Mouse (Mus musculus) midbrain, embryonic 14.5 days (tissue): Measurements from ENCODE around the gene Lrrc75a. TPM values are rescaled to one million over a fixed set of nuclear protein-coding genes. Genes with fewer than 3 reads are reported as not detected.

Experiments used
- ATAC-seq: fragments of 200-750 bp; cut with Nextera tagmentation; 2 replicates; pipeline ENCODE4 v1.8.0; 2017; ENCODE audit warnings: moderate number of reproducible peaks, moderate library complexity; ENCODE audit not compliant: low FRiP score, low TSS enrichment
- DNase-seq: peaks from one replicate; pipeline ENCODE4 v3.0.0-alpha.2; 2015
- H3K27ac ChIP-seq: fragments of 300-500 bp; sonication (generic); replicated peaks from 2 replicates; pipeline ENCODE4 v1.5.1; 2014; ENCODE audit warnings: mild to moderate bottlenecking, low read depth, low read length, moderate library complexity
- H3K27me3 ChIP-seq: fragments of 300-500 bp; sonication (generic); 2 replicates; pipeline ENCODE4 v1.6.1; 2014; ENCODE audit warnings: low read length, control low read depth, mixed read lengths; ENCODE audit not compliant: control insufficient read depth, insufficient read depth
- H3K36me3 ChIP-seq: fragments of 300-500 bp; sonication (generic); 2 replicates; pipeline ENCODE4 v1.6.1; 2014; ENCODE audit warnings: low read length, control low read depth; ENCODE audit not compliant: control insufficient read depth, insufficient read depth
- H3K4me1 ChIP-seq: fragments of 300-500 bp; sonication (generic); 2 replicates; pipeline ENCODE4 v1.6.1; 2014; ENCODE audit warnings: mild to moderate bottlenecking, antibody characterized with exemption, low read length, control low read depth; ENCODE audit not compliant: control insufficient read depth, insufficient read depth
- H3K4me2 ChIP-seq: fragments of 300-500 bp; sonication (generic); 2 replicates; pipeline ENCODE4 v1.6.1; 2014; ENCODE audit warnings: mild to moderate bottlenecking, low read length, moderate library complexity
- H3K4me3 ChIP-seq: fragments of 300-500 bp; sonication (generic); replicated peaks from 2 replicates; pipeline ENCODE4 v1.5.1; 2014; ENCODE audit warnings: low read depth, low read length
- H3K9ac ChIP-seq: fragments of 300-500 bp; sonication (generic); replicated peaks from 2 replicates; pipeline ENCODE4 v1.6.1; 2014; ENCODE audit warnings: mild to moderate bottlenecking, low read length, moderate library complexity
- H3K9me3 ChIP-seq: fragments of 300-500 bp; sonication (generic); 2 replicates; pipeline ENCODE4 v1.6.1; 2016; ENCODE audit warnings: low read length, control low read depth, mixed read lengths; ENCODE audit not compliant: control insufficient read depth
- WGBS: fragments of 180-500 bp; shearing (Covaris S2); extraction: QIAGEN DNeasy Blood & Tissue Kit; methylation state at CpG from one replicate; pipeline ENCODE4 v1.1.7; 2014; 5-methylcytosine and 5-hydroxymethylcytosine counted together
- polyA plus RNA-seq: library from polyadenylated mRNA; unstranded; fragments of >200 nt; fragmentation: Nextera tagmentation; extraction: Ambion mirVana; gene quantifications from 2 replicates; pipeline ENCODE4 v1.2.1, GENCODE M21; 2014

Lrrc75a gene
- polyA plus RNA-seq = 11.1 and 13.1 TPM in 2 replicates

GRCm38 (mm10) chr11:62647661-62648590 is at the start of gene Lrrc75a:
Gene Lrrc75a, minus strand, starts transcription at chr11:62648523.
- under 1% methylated on average over 35 of the region's 86 CpGs for WGBS
- no peaks in the 10 kb centered on the region for H3K9me3 ChIP-seq
- peak within 1 kb of the TSS; percentile 77 for H3K4me3 ChIP-seq
- H3K27me3 ChIP-seq = no peaks in the 10 kb centered on the region
- H3K27ac ChIP-seq = peak within 1 kb of the TSS; percentile 63
- peak; percentile 75 for ATAC-seq
- H3K9ac ChIP-seq = peak within 1 kb of the TSS; percentile 85
- H3K4me2 ChIP-seq = peak within 1 kb of the TSS; percentile 96
- H3K36me3 ChIP-seq = no peaks in the 10 kb centered on the region
- peak; percentile 71 for DNase-seq
- H3K4me1 ChIP-seq = peaks cover 38% of the 10 kb centered on the region

GRCm38 (mm10) chr11:62695126-62695525 is 46.8 kb upstream of the Lrrc75a start:
- Histone ChIP-seq H3K27ac (no peak overlapping the region), H3K4me2 (no peak overlapping the region), H3K9me3 (no peaks in the 10 kb centered on the region), H3K27me3 (no peaks in the 10 kb centered on the region), H3K36me3 (no peaks in the 10 kb centered on the region), H3K9ac (no peak overlapping the region), H3K4me1 (no peaks in the 10 kb centered on the region), H3K4me3 (no peak overlapping the region)
- no peak for ATAC-seq
- 93% methylated on average over 8 of the region's 8 CpGs for WGBS
- no peak for DNase-seq

GRCm38 (mm10) chr11:62693299-62694184 is 45.2 kb upstream of the Lrrc75a start:
- H3K9ac ChIP-seq = no peak overlapping the region
- 24% methylated on average over 9 of the region's 11 CpGs for WGBS
- no peaks in the 10 kb centered on the region for H3K9me3 ChIP-seq
- ATAC-seq (no peak), DNase-seq (peak; percentile 93)
- no peaks in the 10 kb centered on the region for H3K27me3 ChIP-seq
- 0 out of 2 replicates have a peak overlapping the region, but pooled peaks have one; percentile 32 for H3K27ac ChIP-seq
- no peak overlapping the region for H3K4me2 ChIP-seq
- no peaks in the 10 kb centered on the region for H3K4me1 ChIP-seq
- no peak overlapping the region for H3K4me3 ChIP-seq
- H3K36me3 ChIP-seq = no peaks in the 10 kb centered on the region

- 90% methylated on average over 3 of the region's 3 CpGs for WGBS
- H3K9ac ChIP-seq = no peak overlapping the region
- H3K9me3 ChIP-seq = no peaks in the 10 kb centered on the region
- H3K36me3 ChIP-seq = no peaks in the 10 kb centered on the region
- no peaks in the 10 kb centered on the region for H3K27me3 ChIP-seq
- no peak for DNase-seq
- ATAC-seq = no peak
- no peak overlapping the region for H3K4me3 ChIP-seq
- no peaks in the 10 kb centered on the region for H3K4me1 ChIP-seq
- H3K27ac ChIP-seq = no peak overlapping the region
- no peak overlapping the region for H3K4me2 ChIP-seq
These were observed 43.3 kb upstream of the Lrrc75a start for GRCm38 (mm10) chr11:62691592-62691991.

- no peaks in the 10 kb centered on the region for H3K27me3 ChIP-seq
- no peak overlapping the region for H3K4me2 ChIP-seq
These were observed 31.6 kb upstream of the Lrrc75a start for GRCm38 (mm10) chr11:62679954-62680353.

GRCm38 (mm10) chr11:62678778-62679354 is 30.5 kb upstream of the Lrrc75a start:
- no peak overlapping the region for H3K9ac ChIP-seq
- DNase-seq (no peak), ATAC-seq (no peak)
- no peaks in the 10 kb centered on the region; the same call in 1 of the 2 replicates for H3K4me1 ChIP-seq
- H3K36me3 ChIP-seq = no peaks in the 10 kb centered on the region
- WGBS = 90% methylated on average over 7 of the region's 7 CpGs
- no peaks in the 10 kb centered on the region for H3K27me3 ChIP-seq
- H3K27ac ChIP-seq = no peak overlapping the region
- H3K4me2 ChIP-seq = no peak overlapping the region
- H3K4me3 ChIP-seq = no peak overlapping the region
- no peaks in the 10 kb centered on the region for H3K9me3 ChIP-seq

More at GRCm38 (mm10) chr11:62679954-62680353, 31.6 kb upstream of the Lrrc75a start:
- no peaks in the 10 kb centered on the region for H3K9me3 ChIP-seq
- no peaks in the 10 kb centered on the region; the same call in 1 of the 2 replicates for H3K4me1 ChIP-seq
- no peak overlapping the region for H3K27ac ChIP-seq
- ATAC-seq = no peak
- WGBS = 82% methylated on average over 4 of the region's 4 CpGs
- H3K9ac ChIP-seq = no peak overlapping the region
- H3K36me3 ChIP-seq = no peaks in the 10 kb centered on the region
- no peak overlapping the region for H3K4me3 ChIP-seq
- DNase-seq = no peak

- Histone ChIP-seq H3K4me1 (no peaks in the 10 kb centered on the region; the same call in 1 of the 2 replicates), H3K9me3 (no peaks in the 10 kb centered on the region), H3K4me2 (no peak overlapping the region), H3K4me3 (no peak overlapping the region), H3K36me3 (no peaks in the 10 kb centered on the region), H3K27ac (peak overlapping the region; percentile 33; the same call in 1 of the 2 replicates), H3K9ac (no peak overlapping the region; the same call in 1 of the 2 replicates), H3K27me3 (no peaks in the 10 kb centered on the region)
- DNase-seq (no peak), ATAC-seq (no peak; the same call in 1 of the 2 replicates)
- WGBS = 92% methylated on average over 4 of the region's 4 CpGs
These were observed 27.9 kb upstream of the Lrrc75a start for GRCm38 (mm10) chr11:62676290-62676596.
